Mouse (Mus musculus): Measurements from ENCODE around the gene Flt1. TPM values are rescaled to one million over a fixed set of nuclear protein-coding genes. Genes with fewer than 3 reads are reported as not detected.

The Flt1 gene
- total and polyA plus RNA-seq, 3 experiments, result 20.5 to 88.3 (median 82.1) TPM

DNA sequence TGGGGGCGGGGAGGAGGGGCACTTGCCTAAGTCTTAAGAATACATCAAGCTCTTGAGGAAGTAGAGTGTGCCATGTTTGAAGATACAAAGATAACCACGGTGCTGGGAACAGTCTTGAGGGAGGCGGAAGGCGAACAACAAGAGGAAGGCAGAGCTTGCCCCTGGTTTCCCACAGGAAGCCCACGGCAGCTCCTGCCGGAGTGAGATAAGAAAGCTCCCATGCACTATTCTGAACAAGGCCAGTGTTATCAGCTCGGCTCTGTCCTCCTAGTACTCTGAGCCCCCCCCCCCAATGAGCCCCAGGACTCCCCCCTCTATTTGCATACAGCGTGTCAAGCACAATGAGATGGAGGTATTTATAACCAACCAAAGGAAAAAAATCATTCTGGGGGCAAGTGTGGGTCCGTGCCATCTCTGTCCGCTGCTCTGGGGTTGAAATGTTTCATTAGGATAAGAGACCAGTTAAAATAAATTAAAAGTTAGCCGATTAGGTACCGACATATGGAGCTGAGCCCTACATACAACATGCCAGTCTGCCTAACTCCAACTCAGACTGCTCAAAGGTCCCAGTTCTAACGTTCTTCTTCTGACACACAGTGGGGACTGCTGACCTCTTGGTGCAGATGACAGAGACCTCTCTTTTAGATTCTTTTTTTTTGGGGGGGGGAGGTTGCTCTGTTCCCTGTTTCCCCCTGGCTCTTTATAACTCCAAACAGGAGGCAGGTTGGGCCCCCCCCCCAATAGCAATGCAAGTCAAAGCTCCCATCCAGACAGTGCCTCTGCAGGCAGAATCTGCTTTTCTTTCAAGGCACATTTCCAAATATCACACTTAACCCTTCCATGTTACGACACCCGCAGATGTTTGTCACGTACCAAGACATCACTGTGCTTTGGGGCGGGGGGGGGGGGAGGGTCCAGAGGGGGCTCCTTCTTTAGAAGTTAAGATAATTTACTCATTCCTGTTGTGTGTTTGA lies 67.6 kb downstream of the Flt1 start:
- Histone ChIP-seq H3K79me2 (replicated peaks; ENCODE audit: control insufficient read depth, insufficient read depth, low read length) (peaks cover 3% of the 10 kb centered on the region), H3K27me3 (ENCODE audit: control insufficient read depth, insufficient read depth, low read length) (no peaks in the 10 kb centered on the region), H3K9ac (ENCODE audit: low read depth, low read length) (no peak overlapping the region), H3K27ac (peak overlapping the region; percentile 71), H3K4me1 (ENCODE audit: control insufficient read depth, insufficient read depth, low read length) (peaks cover 17% of the 10 kb centered on the region), H3K36me3 (ENCODE audit: control insufficient read depth, insufficient read depth, low read length) (peaks cover 28% of the 10 kb centered on the region), H3K4me3 (no peak overlapping the region)
- intact Hi-C loops (cut with DNase I), result loop anchor here (1.0 to 5.0 kb wide), 5 partner anchors 13 to 95 kb away; partner anchors contain the start of gene Flt1
- DNase-seq, result peak; percentile 56 to 81
- 16% methylated on average over 17 of the region's 17 CpGs for WGBS
- TF ChIP-seq POLR2A (IDR thresholded peaks at IDR 0.05; ENCODE audit: insufficient read depth, low read depth, low read length) (peak; percentile 69), EP300 (IDR thresholded peaks at IDR 0.05; ENCODE audit: insufficient read depth, low read depth, low read length) (peak; percentile 99), CTCF (IDR thresholded peaks at IDR 0.05) (no peak)

DNA sequence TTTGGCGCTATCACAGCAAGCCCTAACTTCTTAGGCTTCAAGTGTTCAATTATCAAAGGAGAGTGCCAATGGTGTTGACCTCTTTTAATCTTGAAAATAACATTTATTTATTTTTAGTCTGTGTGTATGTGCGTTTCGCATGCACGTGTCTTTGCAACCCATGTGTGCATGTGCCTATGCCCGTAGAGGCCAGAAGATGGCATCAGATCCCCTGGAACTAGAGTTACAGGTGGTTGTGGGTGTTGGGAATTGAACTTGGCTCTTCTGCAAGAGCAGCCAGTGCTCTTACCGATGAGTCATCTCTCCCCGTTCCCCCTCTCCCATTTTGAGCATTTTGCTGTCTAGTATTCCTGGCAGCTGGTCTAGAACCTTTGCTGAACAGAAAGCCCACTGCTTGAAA lies 70.0 kb downstream of the Flt1 start:
- WGBS, result 85% methylated on average over 7 of the region's 7 CpGs
- H3K4me1 ChIP-seq (ENCODE audit: control insufficient read depth, insufficient read depth, low read length), result peaks cover 19% of the 10 kb centered on the region
- no peak for TF ChIP-seq POLR2A (IDR thresholded peaks at IDR 0.05; ENCODE audit: insufficient read depth, low read depth, low read length)
- TF ChIP-seq CTCF (IDR thresholded peaks at IDR 0.05), result peak; percentile 51
- H3K27ac ChIP-seq, result no peak overlapping the region; the same call in 1 of the 2 replicates
- no peaks in the 10 kb centered on the region for H3K27me3 ChIP-seq (ENCODE audit: control insufficient read depth, insufficient read depth, low read length)
- peaks cover 3% of the 10 kb centered on the region for H3K79me2 ChIP-seq (replicated peaks; ENCODE audit: control insufficient read depth, insufficient read depth, low read length)
- no peak for DNase-seq
- H3K36me3 ChIP-seq (ENCODE audit: control insufficient read depth, insufficient read depth, low read length), result peaks cover 38% of the 10 kb centered on the region
- H3K4me3 ChIP-seq, result no peak overlapping the region
- intact Hi-C loops (cut with DNase I), result loop anchor here (5.0 kb wide), 2 partner anchors 38 to 72 kb away; partner anchors contain the start of gene Flt1
- H3K9ac ChIP-seq (ENCODE audit: low read depth, low read length), result no peak overlapping the region

DNA sequence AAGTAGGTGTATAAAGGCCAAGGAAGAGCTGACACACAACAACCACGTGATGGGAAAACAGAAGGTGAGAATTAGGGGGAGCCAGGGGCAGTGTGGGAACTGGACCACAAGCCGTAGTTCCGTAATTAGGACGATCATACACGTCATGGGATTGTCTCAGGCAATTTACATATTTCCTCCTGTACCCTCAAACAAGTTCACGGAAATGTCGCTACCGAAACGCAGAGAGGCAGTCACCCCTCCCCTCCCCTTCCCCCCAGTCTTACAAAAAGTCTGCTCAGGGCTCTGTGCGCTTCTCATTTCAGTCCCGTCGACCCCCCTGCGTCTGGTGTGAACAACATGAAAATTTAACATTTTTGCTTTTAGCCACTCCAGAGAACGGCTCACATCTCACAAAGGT lies 74.6 kb downstream of the Flt1 start:
- Histone ChIP-seq H3K4me3 (no peak overlapping the region), H3K9ac (ENCODE audit: low read depth, low read length) (no peak overlapping the region), H3K27me3 (ENCODE audit: control insufficient read depth, insufficient read depth, low read length) (no peaks in the 10 kb centered on the region), H3K4me1 (ENCODE audit: control insufficient read depth, insufficient read depth, low read length) (peaks cover 14% of the 10 kb centered on the region), H3K27ac (peak overlapping the region; percentile 63), H3K79me2 (replicated peaks; ENCODE audit: control insufficient read depth, insufficient read depth, low read length) (no peaks in the 10 kb centered on the region), H3K36me3 (ENCODE audit: control insufficient read depth, insufficient read depth, low read length) (peaks cover 49% of the 10 kb centered on the region)
- TF ChIP-seq EP300 (IDR thresholded peaks at IDR 0.05; ENCODE audit: insufficient read depth, low read depth, low read length) (no peak), POLR2A (IDR thresholded peaks at IDR 0.05; ENCODE audit: insufficient read depth, low read depth, low read length) (no peak), CTCF (IDR thresholded peaks at IDR 0.05) (no peak)
- 66% methylated on average over 14 of the region's 14 CpGs for WGBS
- intact Hi-C loops (cut with DNase I), result no loop called here
- DNase-seq, result no peak

DNA sequence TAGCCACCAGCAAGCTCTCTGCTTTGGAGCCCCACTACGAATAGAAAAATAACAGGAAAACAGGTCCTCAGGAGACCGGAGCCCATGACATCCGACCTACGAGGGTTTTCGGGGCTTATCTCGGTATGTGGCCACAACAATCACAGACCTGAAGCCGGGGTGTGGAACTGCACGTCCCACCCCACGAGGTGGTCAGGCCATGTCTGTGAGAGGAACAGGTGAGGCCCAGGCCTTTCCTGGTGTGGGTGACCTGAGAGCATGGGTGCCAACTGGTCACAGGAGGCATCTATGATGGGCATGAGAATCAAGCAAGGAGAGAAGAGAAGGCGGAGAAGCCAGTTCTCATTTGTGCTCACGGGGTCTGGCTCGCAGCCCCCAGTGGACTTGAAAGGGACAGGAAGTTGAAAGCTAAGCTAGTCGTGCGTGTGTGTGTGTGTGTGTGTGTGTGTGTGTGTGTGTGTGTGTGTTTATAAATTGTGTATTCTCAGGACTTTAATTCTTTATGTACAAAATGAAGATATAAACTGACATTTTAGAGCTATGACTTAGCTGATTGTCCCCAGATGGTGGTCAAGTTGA lies 79.4 kb downstream of the Flt1 start:
- TF ChIP-seq EP300 (IDR thresholded peaks at IDR 0.05; ENCODE audit: insufficient read depth, low read depth, low read length) (0 out of 2 replicates have a peak, but pooled peaks have one; percentile 54), CTCF (IDR thresholded peaks at IDR 0.05) (no peak)
- intact Hi-C loops (cut with DNase I), result loop anchor here (5.0 kb wide), 1 partner anchor 76 kb away; no protein-coding TSS in a partner anchor
- peak; percentile 61 to 68 for DNase-seq
- WGBS, result 44% methylated on average over 14 of the region's 14 CpGs
- H3K4me1 ChIP-seq (ENCODE audit: control insufficient read depth, insufficient read depth, low read length), result peaks cover 20% of the 10 kb centered on the region
- peaks cover 47% of the 10 kb centered on the region for H3K36me3 ChIP-seq (ENCODE audit: control insufficient read depth, insufficient read depth, low read length)
- H3K27me3 ChIP-seq (ENCODE audit: control insufficient read depth, insufficient read depth, low read length), result no peaks in the 10 kb centered on the region
- peak overlapping the region; percentile 92 for H3K27ac ChIP-seq
- no peak overlapping the region; the same call in 1 of the 2 replicates for H3K9ac ChIP-seq (ENCODE audit: low read depth, low read length)
- H3K79me2 ChIP-seq (replicated peaks; ENCODE audit: control insufficient read depth, insufficient read depth, low read length), result no peaks in the 10 kb centered on the region
- 0 out of 2 replicates have a peak overlapping the region, but pooled peaks have one; percentile 12 for H3K4me3 ChIP-seq

DNA sequence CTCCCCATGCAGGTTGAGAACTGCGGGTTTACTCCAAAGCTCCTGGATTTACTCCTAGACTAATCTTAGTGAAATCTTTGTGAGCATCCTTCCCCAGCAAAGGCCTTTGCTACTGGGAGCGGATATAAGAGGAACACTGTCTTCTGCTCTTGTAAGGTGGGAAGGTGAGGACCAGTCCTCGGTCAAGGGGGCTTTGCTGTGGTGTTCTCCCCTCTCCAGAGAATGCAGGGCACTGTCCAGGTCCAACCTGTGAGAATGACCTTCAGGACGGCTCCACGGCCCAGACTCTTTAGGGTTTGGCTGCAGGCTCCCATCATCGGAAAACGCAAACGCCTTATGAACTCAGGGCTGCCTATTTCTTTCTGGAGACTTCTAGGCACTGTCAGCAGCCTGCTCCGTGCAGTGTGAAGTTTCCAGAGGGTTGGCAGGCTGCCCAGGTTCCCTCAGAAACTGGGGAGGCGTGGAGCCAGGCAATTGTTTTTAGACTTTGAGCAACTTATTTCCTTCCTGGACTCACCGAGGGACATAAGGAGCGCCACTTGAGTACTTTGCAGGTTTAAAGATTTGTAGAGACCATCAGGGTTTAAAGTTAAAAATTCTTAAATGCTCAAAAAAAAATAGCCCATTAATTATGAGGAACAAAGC lies 80.7 kb downstream of the Flt1 start:
- H3K79me2 ChIP-seq (replicated peaks; ENCODE audit: control insufficient read depth, insufficient read depth, low read length), result no peaks in the 10 kb centered on the region
- peak overlapping the region; percentile 92 for H3K27ac ChIP-seq
- WGBS, result 17% methylated on average over 12 of the region's 12 CpGs
- intact Hi-C loops (cut with DNase I), result loop anchor here (2.0 to 5.0 kb wide), 2 partner anchors 14 to 77 kb away; no protein-coding TSS in a partner anchor
- peaks cover 51% of the 10 kb centered on the region for H3K36me3 ChIP-seq (ENCODE audit: control insufficient read depth, insufficient read depth, low read length)
- peak overlapping the region; percentile 59 for H3K9ac ChIP-seq (ENCODE audit: low read depth, low read length)
- H3K4me1 ChIP-seq (ENCODE audit: control insufficient read depth, insufficient read depth, low read length), result peaks cover 19% of the 10 kb centered on the region
- H3K4me3 ChIP-seq, result peak overlapping the region; percentile 12
- DNase-seq, result peak; percentile 85 to 88
- no peaks in the 10 kb centered on the region for H3K27me3 ChIP-seq (ENCODE audit: control insufficient read depth, insufficient read depth, low read length)
- TF ChIP-seq CTCF (IDR thresholded peaks at IDR 0.05) (0 out of 2 replicates have a peak, but pooled peaks have one; percentile 3), EP300 (IDR thresholded peaks at IDR 0.05; ENCODE audit: insufficient read depth, low read depth, low read length) (peak; percentile 92), POLR2A (IDR thresholded peaks at IDR 0.05; ENCODE audit: insufficient read depth, low read depth, low read length) (peak; percentile 43; the same call in 1 of the 2 replicates)

Measured in heart, adult 2 months (tissue).